ENCODE assay signal across 30 mouse cellular contexts in genomic region chr1:172328041-172328440, GRCm38 (mm10). TPM values are rescaled to one million over a fixed set of nuclear protein-coding genes. Genes with fewer than 3 reads are reported as not detected.
DNase-seq lines count a peak whose midpoint lies in the region; ATAC-seq and TF ChIP-seq lines count a peak whose summit lies in the region.
"Had no signal": no experiment of that assay in that cellular context is flagged by ENCODE, and none has a peak within 500 bp of the region (broad histone marks: within the 10 kb centered on the region; RNA-seq: fewer than 3 reads in every experiment).

No protein-coding gene starts in this region.

- no peak overlapping the region for H3K9ac ChIP-seq in forebrain, postnatal 0 days
- H3K9ac ChIP-seq in forebrain, embryonic 11.5 days (ENCODE audit: low read length), result no peak overlapping the region
- H3K9ac ChIP-seq in midbrain, embryonic 13.5 days (replicated peaks), result no peak overlapping the region
- H3K9ac ChIP-seq: embryonic facial prominence, embryonic 12.5 days; forebrain, embryonic 15.5 days; heart, embryonic 12.5 days; intestine, embryonic 15.5 days; limb, embryonic 12.5 days; lung, embryonic 15.5 days; midbrain, embryonic 12.5 days had no signal

- DNase-seq in cerebellum, adult 11-12 months, result peak; percentile 65
- no peak for DNase-seq in forebrain, postnatal 0 days
- DNase-seq in forebrain, embryonic 11.5 days (ENCODE audit: low spot score), result no peak
- no peak for DNase-seq in midbrain, embryonic 10.5 days (ENCODE audit: low spot score)
- no peak for DNase-seq in retina, embryonic 14.5 days (ENCODE audit: low spot score)
- DNase-seq: adrenal gland, adult 2 months; adrenal gland, postnatal 36 days; heart, adult 2 months; heart, postnatal 4 days; kidney, adult 2 months; kidney, postnatal 36 days had no signal

- no peak overlapping the region for H3K27ac ChIP-seq in forebrain, postnatal 0 days (ENCODE audit: low read depth, low read length)
- H3K27ac ChIP-seq in forebrain, embryonic 11.5 days (ENCODE audit: low read depth, low read length), result no peak overlapping the region
- H3K27ac ChIP-seq in midbrain, embryonic 13.5 days, result no peak overlapping the region
- no peak overlapping the region for H3K27ac ChIP-seq in midbrain, embryonic 10.5 days (replicated peaks)
- H3K27ac ChIP-seq in cortical plate, adult 2 months (ENCODE audit: insufficient read depth, low read length), result peak overlapping the region; percentile 61; the same call in 1 of the 2 replicates
- H3K27ac ChIP-seq: embryonic facial prominence, embryonic 12.5 days; forebrain, embryonic 15.5 days; heart, adult 2 months; intestine, embryonic 15.5 days; limb, embryonic 12.5 days; lung, embryonic 15.5 days; midbrain, embryonic 12.5 days; neural tube, embryonic 12.5 days had no signal

- no peak for ATAC-seq in cerebellum, adult (ENCODE audit: insufficient number of reproducible peaks, low FRiP score, low TSS enrichment)
- ATAC-seq in forebrain, postnatal 0 days, result no peak
- no peak for ATAC-seq in forebrain, embryonic 11.5 days (replicated peaks; ENCODE audit: low FRiP score)
- ATAC-seq in midbrain, embryonic 13.5 days, result no peak
- ATAC-seq: activated CD4-positive, CD25-positive, alpha-beta regulatory T cell, adult 4 months; intestine, embryonic 15.5 days had no signal

- TF ChIP-seq POLR2A in cortical plate, adult 2 months (IDR thresholded peaks at IDR 0.05; ENCODE audit: extremely low read depth, insufficient read depth, low read length), result no peak

- H3K9me3 ChIP-seq in forebrain, postnatal 0 days (ENCODE audit: low read length), result no peaks in the 10 kb centered on the region
- H3K9me3 ChIP-seq in forebrain, embryonic 11.5 days (ENCODE audit: control insufficient read depth, low read length), result no peaks in the 10 kb centered on the region
- H3K9me3 ChIP-seq in midbrain, embryonic 13.5 days, result no peaks in the 10 kb centered on the region
- no peaks in the 10 kb centered on the region for H3K9me3 ChIP-seq in midbrain, embryonic 10.5 days (replicated peaks)
- H3K9me3 ChIP-seq: embryonic facial prominence, embryonic 12.5 days; forebrain, embryonic 15.5 days; heart, embryonic 12.5 days; intestine, embryonic 15.5 days; lung, embryonic 15.5 days; midbrain, embryonic 12.5 days; neural tube, embryonic 12.5 days had no signal

- WGBS in forebrain, postnatal 0 days, result 85% methylated on average over 3 of the region's 3 CpGs
- 93% methylated on average over 3 of the region's 3 CpGs for WGBS in forebrain, embryonic 11.5 days
- WGBS in midbrain, embryonic 13.5 days, result 81% methylated on average over 3 of the region's 3 CpGs
- WGBS in midbrain, embryonic 10.5 days, result 85% methylated on average over 3 of the region's 3 CpGs

- H3K4me3 ChIP-seq in forebrain, postnatal 0 days (ENCODE audit: low read depth, low read length), result 0 out of 2 replicates have a peak overlapping the region, but pooled peaks have one; percentile 35
- H3K4me3 ChIP-seq in forebrain, embryonic 11.5 days (ENCODE audit: low read depth, low read length), result no peak overlapping the region
- H3K4me3 ChIP-seq in midbrain, embryonic 13.5 days (replicated peaks), result no peak overlapping the region
- no peak overlapping the region for H3K4me3 ChIP-seq in midbrain, embryonic 10.5 days
- H3K4me3 ChIP-seq in cortical plate, adult 2 months (ENCODE audit: insufficient read depth, low read length), result peak overlapping the region; percentile 96
- H3K4me3 ChIP-seq: embryonic facial prominence, embryonic 12.5 days; heart, adult 2 months; heart, embryonic 12.5 days; intestine, embryonic 15.5 days; limb, embryonic 12.5 days; lung, embryonic 15.5 days; myocyte; neural tube, embryonic 12.5 days had no signal

- no peaks in the 10 kb centered on the region for H3K36me3 ChIP-seq in forebrain, postnatal 0 days (ENCODE audit: insufficient read depth)
- no peaks in the 10 kb centered on the region for H3K36me3 ChIP-seq in forebrain, embryonic 11.5 days (ENCODE audit: control insufficient read depth, insufficient read depth, low read length)
- no peaks in the 10 kb centered on the region for H3K36me3 ChIP-seq in midbrain, embryonic 13.5 days
- no peaks in the 10 kb centered on the region for H3K36me3 ChIP-seq in midbrain, embryonic 10.5 days
- H3K36me3 ChIP-seq: embryonic facial prominence, embryonic 12.5 days; forebrain, embryonic 15.5 days; heart, embryonic 12.5 days; intestine, embryonic 15.5 days; limb, embryonic 12.5 days; lung, embryonic 15.5 days; midbrain, embryonic 12.5 days had no signal

- H3K4me2 ChIP-seq in forebrain, postnatal 0 days (ENCODE audit: low read depth), result peak overlapping the region; percentile 60; the same call in 1 of the 2 replicates
- no peak overlapping the region for H3K4me2 ChIP-seq in forebrain, embryonic 11.5 days (ENCODE audit: low read depth, low read length, severe bottlenecking)
- H3K4me2 ChIP-seq in midbrain, embryonic 13.5 days (replicated peaks), result peak overlapping the region; percentile 66; the same call in 1 of the 2 replicates
- H3K4me2 ChIP-seq: embryonic facial prominence, embryonic 12.5 days; heart, embryonic 12.5 days; intestine, embryonic 15.5 days; limb, embryonic 12.5 days; lung, embryonic 15.5 days had no signal

- no peaks in the 10 kb centered on the region for H3K27me3 ChIP-seq in forebrain, postnatal 0 days (ENCODE audit: insufficient read depth, low read length)
- peaks cover 16% of the 10 kb centered on the region for H3K27me3 ChIP-seq in forebrain, embryonic 11.5 days (ENCODE audit: control insufficient read depth, insufficient read depth, low read length)
- peaks cover 33% of the 10 kb centered on the region for H3K27me3 ChIP-seq in midbrain, embryonic 13.5 days
- H3K27me3 ChIP-seq in midbrain, embryonic 10.5 days (ENCODE audit: low read depth, poor library complexity, severe bottlenecking), result peaks cover 99% of the 10 kb centered on the region
- H3K27me3 ChIP-seq: forebrain, embryonic 15.5 days had no signal

- TF ChIP-seq CTCF in forebrain, postnatal 0 days (IDR thresholded peaks at IDR 0.05; ENCODE audit: low read depth), result no peak
- no peak for TF ChIP-seq CTCF in cortical plate, adult 2 months (IDR thresholded peaks at IDR 0.05; ENCODE audit: extremely low read depth, insufficient read depth, low read length)

- H3K4me1 ChIP-seq in forebrain, postnatal 0 days (ENCODE audit: insufficient read depth), result peaks cover 26% of the 10 kb centered on the region
- peaks cover 9% of the 10 kb centered on the region for H3K4me1 ChIP-seq in forebrain, embryonic 11.5 days (replicated peaks; ENCODE audit: control insufficient read depth, insufficient read depth, low read length)
- peaks cover 49% of the 10 kb centered on the region for H3K4me1 ChIP-seq in midbrain, embryonic 13.5 days (replicated peaks)
- H3K4me1 ChIP-seq in midbrain, embryonic 10.5 days, result peaks cover 44% of the 10 kb centered on the region
- peaks cover 17% of the 10 kb centered on the region for H3K4me1 ChIP-seq in cortical plate, adult 2 months (ENCODE audit: control insufficient read depth, insufficient read depth, low read length)
- H3K4me1 ChIP-seq: embryonic facial prominence, embryonic 12.5 days had no signal

RNA-seq across cellular contexts. Expression of gene Kcnj9, which starts 1.1 kb away (rescaled TPM):
- 7.5 and 8.6 TPM in 2 replicates for total RNA-seq in forebrain, postnatal 0 days (2014; rRNA removed)
- polyA plus RNA-seq in forebrain, postnatal 0 days (2015; fragmentation: Nextera tagmentation; extraction: Ambion mirVana), result 2.9 and 4.8 TPM in 2 replicates
- 0.68 and 0.89 TPM in 2 replicates for polyA plus RNA-seq in forebrain, embryonic 11.5 days (2014; fragmentation: Nextera tagmentation; extraction: Ambion mirVana)
- polyA plus RNA-seq in midbrain, embryonic 13.5 days (2015; fragmentation: Nextera tagmentation; extraction: Ambion mirVana), result 3.6 and 3.9 TPM in 2 replicates
- 0.23 and 0.61 TPM in 2 replicates for polyA plus RNA-seq in midbrain, embryonic 10.5 days (2016; fragmentation: Nextera tagmentation; extraction: Ambion mirVana)
- polyA plus RNA-seq in cortical plate, adult 2 months (2012; rRNA removed), result 169 and 180 TPM in 2 replicates
- total RNA-seq: gastrocnemius, adult 8-10 months; gastrocnemius, postnatal 4 days; heart, adult 2 months; heart, postnatal 4 days; megakaryocyte progenitor cell, adult 5-6 weeks had no signal
- polyA plus RNA-seq: heart, embryonic 12.5 days; heart, postnatal 0 days; intestine, embryonic 15.5 days; kidney, embryonic 16.5 days; limb, embryonic 12.5 days had no signal

RNA-seq across cellular contexts. Expression of gene Kcnj10, which starts 13.0 kb away (rescaled TPM):
- 3.2 and 4.1 TPM in 2 replicates for total RNA-seq in forebrain, postnatal 0 days (2014; rRNA removed)
- 1.4 and 2.9 TPM in 2 replicates for polyA plus RNA-seq in forebrain, postnatal 0 days (2015; fragmentation: Nextera tagmentation; extraction: Ambion mirVana)
- 0.69 and 0.73 TPM in 2 replicates for polyA plus RNA-seq in forebrain, embryonic 11.5 days (2014; fragmentation: Nextera tagmentation; extraction: Ambion mirVana)
- polyA plus RNA-seq in midbrain, embryonic 13.5 days (2015; fragmentation: Nextera tagmentation; extraction: Ambion mirVana), result 0.98 TPM in 2 replicates
- 0.46 and 0.75 TPM in 2 replicates for polyA plus RNA-seq in midbrain, embryonic 10.5 days (2016; fragmentation: Nextera tagmentation; extraction: Ambion mirVana)
- polyA plus RNA-seq in cortical plate, adult 2 months (2012; rRNA removed), result 96.8 and 102 TPM in 2 replicates
- polyA plus RNA-seq: C2C12; heart, embryonic 12.5 days; heart, postnatal 0 days; myocyte had no signal

RNA-seq across cellular contexts. Expression of gene Atp1a2, which starts 30.2 kb away (rescaled TPM):
- total RNA-seq in forebrain, postnatal 0 days (2014; rRNA removed), result 213 and 294 TPM in 2 replicates
- polyA plus RNA-seq in forebrain, postnatal 0 days (2015; fragmentation: Nextera tagmentation; extraction: Ambion mirVana), result 54.4 and 75.2 TPM in 2 replicates
- polyA plus RNA-seq in forebrain, embryonic 11.5 days (2014; fragmentation: Nextera tagmentation; extraction: Ambion mirVana), result 1.5 and 2.1 TPM in 2 replicates
- polyA plus RNA-seq in midbrain, embryonic 13.5 days (2015; fragmentation: Nextera tagmentation; extraction: Ambion mirVana), result 25.3 and 25.8 TPM in 2 replicates
- 3.0 and 4.3 TPM in 2 replicates for polyA plus RNA-seq in midbrain, embryonic 10.5 days (2016; fragmentation: Nextera tagmentation; extraction: Ambion mirVana)
- 534 and 567 TPM in 2 replicates for polyA plus RNA-seq in cortical plate, adult 2 months (2012; rRNA removed)
- total RNA-seq: megakaryocyte progenitor cell, adult 5-6 weeks had no signal

RNA-seq across cellular contexts. Expression of gene Pigm, which starts 48.3 kb away (rescaled TPM):
- 10.4 and 14.5 TPM in 2 replicates for total RNA-seq in forebrain, postnatal 0 days (2014; rRNA removed)
- 1.9 and 2.3 TPM in 2 replicates for polyA plus RNA-seq in forebrain, postnatal 0 days (2015; fragmentation: Nextera tagmentation; extraction: Ambion mirVana)
- polyA plus RNA-seq in forebrain, embryonic 11.5 days (2014; fragmentation: Nextera tagmentation; extraction: Ambion mirVana), result 13.7 and 14.8 TPM in 2 replicates
- 4.9 and 5.7 TPM in 2 replicates for polyA plus RNA-seq in midbrain, embryonic 13.5 days (2015; fragmentation: Nextera tagmentation; extraction: Ambion mirVana)
- polyA plus RNA-seq in midbrain, embryonic 10.5 days (2016; fragmentation: Nextera tagmentation; extraction: Ambion mirVana), result 9.3 and 9.9 TPM in 2 replicates
- polyA plus RNA-seq in cortical plate, adult 2 months (2012; rRNA removed), result 6.5 TPM in 2 replicates

Comparison
In these comparisons a context has a peak if more than half of its experiments do, and no peak if none do; other contexts are left out.
1. H3K4me3 ChIP-seq: peak in forebrain, postnatal 0 days (single experiment) and cortical plate, adult 2 months (single experiment); none in forebrain, embryonic 11.5 days (single experiment), midbrain, embryonic 13.5 days (single experiment) and midbrain, embryonic 10.5 days (single experiment).
2. RNA of gene Kcnj9, which starts 1.1 kb away (polyA plus RNA-seq): 169 to 180 TPM in cortical plate, adult 2 months; 2.9 to 4.8 TPM in forebrain, postnatal 0 days, 3.6 to 3.9 TPM in midbrain, embryonic 13.5 days, 0.68 to 0.89 TPM in forebrain, embryonic 11.5 days and 0.23 to 0.61 TPM in midbrain, embryonic 10.5 days; every median in the first group is over 10 times any median in the second.
3. RNA of gene Kcnj10, which starts 13.0 kb away (polyA plus RNA-seq): 96.8 to 102 TPM in cortical plate, adult 2 months; 1.4 to 2.9 TPM in forebrain, postnatal 0 days, 0.98 TPM in midbrain, embryonic 13.5 days, 0.69 to 0.73 TPM in forebrain, embryonic 11.5 days and 0.46 to 0.75 TPM in midbrain, embryonic 10.5 days; every median in the first group is over 10 times any median in the second.